Mouse (Mus musculus): ENCODE results near the gene Nr5a2.
"Not testable (repeated sequence)": the region's sequence is repeated elsewhere in the genome, so short reads cannot be mapped to it uniquely, and the experiment has no call there.

The Nr5a2 gene

GRCm38 (mm10) chr1:136839202-136839601 lies 121.0 kb downstream of the Nr5a2 start:
- DNase-seq (ENCODE audit: low spot score), result no peak

- no peak for DNase-seq (ENCODE audit: low spot score)
Observed at GRCm38 (mm10) chr1:136832305-136833152, 127.7 kb downstream of the Nr5a2 start.

- no peak for DNase-seq (ENCODE audit: low spot score)
Observed at GRCm38 (mm10) chr1:136830992-136831391, 129.3 kb downstream of the Nr5a2 start.

DNA sequence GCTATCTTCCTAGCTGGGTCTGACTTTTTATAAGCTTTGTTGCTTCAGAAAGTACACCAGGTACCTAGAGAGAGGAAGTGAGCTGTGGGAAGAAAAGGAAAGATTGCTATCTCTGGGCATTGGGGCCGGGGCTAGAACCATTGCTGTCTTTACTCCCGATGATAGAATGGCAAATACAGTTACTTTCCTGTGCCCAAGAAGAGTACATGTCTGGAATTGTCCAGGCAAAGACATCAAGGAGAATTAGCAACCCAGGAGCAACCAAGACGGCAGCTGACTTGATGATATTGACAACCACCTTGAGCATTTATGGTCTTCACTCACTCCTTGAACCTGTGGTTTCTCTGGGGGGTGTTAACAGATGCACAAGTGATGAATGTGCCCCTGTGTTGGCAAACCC lies 130.3 kb downstream of the Nr5a2 start:
- DNase-seq (ENCODE audit: low spot score), result no peak

- no peak for DNase-seq (ENCODE audit: low spot score)
Observed at GRCm38 (mm10) chr1:136823897-136824296, 136.4 kb downstream of the Nr5a2 start.

DNA sequence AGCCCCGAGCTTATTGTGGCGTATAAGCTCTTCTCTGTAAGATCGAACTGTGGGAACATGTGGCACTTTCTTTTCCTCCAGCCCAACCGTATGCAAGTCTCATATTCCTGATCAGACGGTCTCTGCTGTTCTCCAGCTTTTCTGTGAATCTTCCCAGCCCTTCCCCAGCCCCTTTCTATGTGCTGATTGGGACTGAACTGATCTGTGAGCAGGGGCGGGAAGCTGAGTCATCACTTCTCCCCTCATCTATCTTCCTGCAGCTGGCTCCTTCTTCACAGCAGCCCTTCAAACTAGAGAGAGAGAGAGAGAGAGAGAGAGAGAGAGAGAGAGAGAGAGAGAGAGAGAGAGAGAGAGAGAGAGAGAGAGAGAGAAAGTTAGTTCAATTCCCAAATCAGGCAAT lies 159.6 kb downstream of the Nr5a2 start:
- no peak for DNase-seq (ENCODE audit: low spot score)

- no peak for DNase-seq (ENCODE audit: low spot score)
Observed at GRCm38 (mm10) chr1:136796361-136797090, 163.7 kb downstream of the Nr5a2 start.

DNA sequence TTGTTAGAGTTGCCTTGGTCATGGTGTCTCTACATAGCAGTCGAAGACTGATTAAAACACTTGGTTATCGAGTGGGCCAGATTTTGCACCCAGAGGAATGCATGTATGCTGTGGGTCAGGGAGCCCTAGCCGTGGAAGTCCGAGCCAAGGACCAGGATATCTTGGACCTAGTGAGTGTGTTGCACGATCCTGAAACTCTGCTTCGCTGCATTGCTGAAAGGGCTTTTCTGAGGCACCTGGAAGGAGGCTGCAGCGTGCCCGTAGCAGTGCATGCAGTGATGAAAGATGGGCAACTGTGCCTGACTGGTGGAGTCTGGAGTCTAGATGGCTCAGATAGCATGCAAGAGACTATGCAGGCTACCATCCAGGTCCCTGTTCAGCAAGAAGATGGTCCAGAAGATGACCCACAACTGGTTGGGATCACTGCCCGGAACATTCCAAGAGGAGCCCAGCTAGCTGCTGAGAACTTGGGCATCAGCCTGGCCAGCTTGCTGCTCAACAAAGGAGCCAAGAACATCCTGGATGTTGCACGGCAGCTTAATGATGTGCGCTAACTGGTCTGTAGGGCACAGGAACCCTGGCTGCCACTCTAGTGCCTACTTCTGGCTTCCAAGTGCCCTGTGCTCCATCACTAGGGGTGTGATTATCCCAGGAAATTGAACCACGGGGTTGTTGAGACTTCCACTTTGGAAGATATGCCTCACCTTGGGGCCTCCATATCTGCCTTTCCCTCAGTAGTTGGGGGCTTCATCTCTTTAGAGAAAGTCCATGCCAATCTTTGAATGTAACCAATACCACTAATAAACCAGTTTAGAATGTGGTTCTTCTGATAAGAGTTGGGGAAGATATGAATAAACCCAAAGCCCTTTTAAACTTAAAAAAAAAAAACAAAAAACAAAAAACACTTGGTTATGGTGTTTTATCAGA lies 167.0 kb downstream of the Nr5a2 start:
- DNase-seq (ENCODE audit: low spot score), result not testable (repeated sequence)

Measured in spleen, adult 12 weeks (tissue).